Mouse (Mus musculus) left cerebral cortex, postnatal 14 days (tissue): ENCODE results near the gene Olfr1501. TPM values are rescaled to one million over a fixed set of nuclear protein-coding genes. Genes with fewer than 3 reads are reported as not detected.
A peak's percentile ranks its signal among the peaks of the same experiment; 100 is the strongest.
"Not testable (repeated sequence)": the region's sequence is repeated elsewhere in the genome, so short reads cannot be mapped to it uniquely, and the experiment has no call there.

Source experiments
- DNase-seq, 2 experiments: peaks; one replicate each; pipeline ENCODE4 v3.0.0; 2021 to 2022; ENCODE audit warnings: low spot score in 2 of 2, mixed read lengths in 1 of 2
- intact Hi-C: fragments of 180-260 bp; cut with DNase I; formaldehyde crosslinking; loops from one replicate; pipeline ENCODE4 v1.15.1; 2025
- long read RNA-seq, 2 experiments: library from polyadenylated mRNA; stranded (forward); transcript quantifications; one replicate each; pipeline ENCODE4 v2.0.0; 2021
- total RNA-seq, 2 experiments: library from RNA; stranded (reverse); gene quantifications; 2 replicates each; pipeline ENCODE4 v1.2.3; 2021

Gene Olfr1501
- not detected for total RNA-seq
- long read RNA-seq, experiment 1 = 0 reads
- long read RNA-seq, experiment 2 = 0 reads

- intact Hi-C loops, DNase-seq: not testable (repeated sequence)
Measured at GRCm38 (mm10) chr19:13850592-13850991, at the start of gene Olfr1501. TSS of gene Olfr1501 (minus strand) at chr19:13850692.

GRCm38 (mm10) chr19:13897828-13898227, 47.3 kb upstream of the Olfr1501 start, which contains the start of gene Olfr1504:
TSS of gene Olfr1504 (minus strand) at chr19:13897928.
- intact Hi-C loops = no loop called here
- no peak for DNase-seq

- intact Hi-C loops = no loop called here
- no peak for DNase-seq
Measured at GRCm38 (mm10) chr19:13861495-13861894, 11.0 kb upstream of the Olfr1501 start, which contains the start of gene Olfr1502. TSS of gene Olfr1502 (plus strand) at chr19:13861795.

- no peak for DNase-seq
- intact Hi-C loops = no loop called here
Measured at GRCm38 (mm10) chr19:13830388-13830787, 20.1 kb downstream of the Olfr1501 start, which contains the start of gene Olfr1500. TSS of gene Olfr1500 (minus strand) at chr19:13830488.

GRCm38 (mm10) chr19:13828447-13828846, 22.0 kb downstream of the Olfr1501 start:
- intact Hi-C loops = no loop called here
- DNase-seq = no peak

- intact Hi-C loops = no loop called here
- DNase-seq = no peak
Measured at GRCm38 (mm10) chr19:13820847-13821246, 29.6 kb downstream of the Olfr1501 start.

- DNase-seq = no peak
- intact Hi-C loops = loop anchor here (10.0 kb wide), 1 partner anchor 1305 kb away; no protein-coding TSS in a partner anchor
Measured at GRCm38 (mm10) chr19:13819347-13819746, 31.1 kb downstream of the Olfr1501 start, which contains the start of gene Olfr1499. TSS of gene Olfr1499 (minus strand) at chr19:13819447.

GRCm38 (mm10) chr19:13818827-13819226, 31.7 kb downstream of the Olfr1501 start:
- DNase-seq = peak; percentile 15

GRCm38 (mm10) chr19:13812823-13813222, 37.7 kb downstream of the Olfr1501 start:
- no peak for DNase-seq
- intact Hi-C loops = loop anchor here (10.0 kb wide), 1 partner anchor 1298 kb away; no protein-coding TSS in a partner anchor

More at GRCm38 (mm10) chr19:13818827-13819226, 31.7 kb downstream of the Olfr1501 start:
- intact Hi-C loops = loop anchor here (10.0 kb wide), 1 partner anchor 1304 kb away; no protein-coding TSS in a partner anchor

GRCm38 (mm10) chr19:13805486-13805885, 45.0 kb downstream of the Olfr1501 start:
- not testable (repeated sequence) for DNase-seq

GRCm38 (mm10) chr19:13798102-13798501, 52.4 kb downstream of the Olfr1501 start, which contains the start of gene Olfr1497:
TSS of gene Olfr1497 (minus strand) at chr19:13798202.
- intact Hi-C loops = no loop called here
- DNase-seq = no peak

More at GRCm38 (mm10) chr19:13805486-13805885, 45.0 kb downstream of the Olfr1501 start:
- intact Hi-C loops = not testable (repeated sequence)

Other genes with a start within 250 kb of the Olfr1501 start
- not detected for gene Olfr1487, start 233.3 kb downstream of the Olfr1501 start, total RNA-seq
- not detected for gene Olfr1489, start 219.1 kb downstream of the Olfr1501 start, total RNA-seq
- not detected for gene Olfr1490, start 199.6 kb downstream of the Olfr1501 start, total RNA-seq
- gene Olfr1491, start 153.4 kb downstream of the Olfr1501 start, total RNA-seq = not detected
- not detected for gene Olfr1493-ps1, start 127.4 kb downstream of the Olfr1501 start, total RNA-seq
- gene Olfr1494, start 111.0 kb downstream of the Olfr1501 start, total RNA-seq = not detected
- not detected for gene Olfr1495, start 86.1 kb downstream of the Olfr1501 start, total RNA-seq
- not detected for gene Olfr1496, start 72.8 kb downstream of the Olfr1501 start, total RNA-seq
- gene Olfr1497, start 52.5 kb downstream of the Olfr1501 start, total RNA-seq = not detected
- gene Olfr1499, start 31.2 kb downstream of the Olfr1501 start, total RNA-seq = not detected
- gene Olfr1500, start 20.2 kb downstream of the Olfr1501 start, total RNA-seq = not detected
- not detected for gene Olfr1502, start 11.1 kb upstream of the Olfr1501 start, total RNA-seq
- gene Olfr1504, start 47.2 kb upstream of the Olfr1501 start, total RNA-seq = not detected
- not detected for gene Olfr1505, start 62.8 kb upstream of the Olfr1501 start, total RNA-seq